Mouse (Mus musculus) liver, adult 2 months (tissue): ENCODE measurements around the gene Ifitm2. TPM values are rescaled to one million over a fixed set of nuclear protein-coding genes. Genes with fewer than 3 reads are reported as not detected.

Source experiments
- DNase-seq: peaks from one replicate; pipeline ENCODE4 v3.0.0-alpha.2; 2011; ENCODE audit warnings: low read depth, low spot score; ENCODE audit errors: extremely low read depth
- H3K27ac ChIP-seq: fragments of 200-500 bp; replicated peaks from 2 replicates; pipeline ENCODE4 v1.5.1; 2012; ENCODE audit warnings: low read depth, mild to moderate bottlenecking, control low read depth, inconsistent platforms, low read length; ENCODE audit not compliant: insufficient read depth
- H3K27me3 ChIP-seq: fragments of 200-500 bp; 2 replicates; pipeline ENCODE4 v1.6.1; 2012; ENCODE audit warnings: mild to moderate bottlenecking, moderate library complexity, low read length, inconsistent platforms; ENCODE audit not compliant: control insufficient read depth, insufficient read depth
- H3K36me3 ChIP-seq: fragments of 200-500 bp; 2 replicates; pipeline ENCODE4 v1.6.1; 2012; ENCODE audit warnings: low read length, inconsistent platforms; ENCODE audit not compliant: control insufficient read depth, insufficient read depth
- H3K4me1 ChIP-seq: fragments of 200-500 bp; 2 replicates; pipeline ENCODE4 v1.6.1; 2011; ENCODE audit warnings: low read length; ENCODE audit not compliant: control insufficient read depth, insufficient read depth
- H3K4me3 ChIP-seq: fragments of 200-500 bp; 2 replicates; pipeline ENCODE4 v1.5.1; 2011; ENCODE audit warnings: low read depth, mild to moderate bottlenecking, control low read depth, low read length, moderate library complexity; ENCODE audit not compliant: insufficient read depth
- H3K79me2 ChIP-seq: fragments of 200-500 bp; 2 replicates; pipeline ENCODE4 v1.6.1; 2012; ENCODE audit warnings: inconsistent platforms, mild to moderate bottlenecking, low read length, moderate library complexity; ENCODE audit not compliant: control insufficient read depth, insufficient read depth
- H3K9ac ChIP-seq: fragments of 200-500 bp; 2 replicates; pipeline ENCODE4 v1.6.1; 2012; ENCODE audit warnings: low read depth, mild to moderate bottlenecking, control low read depth, inconsistent platforms, low read length
- CTCF ChIP-seq: fragments of 200-500 bp; IDR thresholded peaks from 2 replicates; pipeline ENCODE4 v1.5.1; 2011; ENCODE audit warnings: low read depth, low read length, control low read depth
- POLR2A ChIP-seq: fragments of 200-500 bp; IDR thresholded peaks from 2 replicates; pipeline ENCODE4 v1.6.1; 2011; ENCODE audit warnings: low read length, control low read depth; ENCODE audit not compliant: insufficient read depth; ENCODE audit errors: extremely low read depth
- WGBS: fragments of 180-500 bp; shearing (Covaris S2); methylation state at CpG from one replicate; pipeline ENCODE4 v1.1.7; 2018; 5-methylcytosine and 5-hydroxymethylcytosine counted together
- polyA plus RNA-seq: library from polyadenylated mRNA; depleted of rRNA; stranded (reverse); fragments of >200 nt; gene quantifications from 2 replicates; pipeline ENCODE4 v1.2.3, GENCODE M21; 2012
- total RNA-seq: library from RNA; depleted of rRNA; stranded (reverse); fragments of >200 nt; gene quantifications from 2 replicates; pipeline ENCODE4 v1.2.3, GENCODE M21; 2014

Ifitm2 gene
- total and polyA plus RNA-seq, 2 experiments: 270 to 1,028 TPM

DNA sequence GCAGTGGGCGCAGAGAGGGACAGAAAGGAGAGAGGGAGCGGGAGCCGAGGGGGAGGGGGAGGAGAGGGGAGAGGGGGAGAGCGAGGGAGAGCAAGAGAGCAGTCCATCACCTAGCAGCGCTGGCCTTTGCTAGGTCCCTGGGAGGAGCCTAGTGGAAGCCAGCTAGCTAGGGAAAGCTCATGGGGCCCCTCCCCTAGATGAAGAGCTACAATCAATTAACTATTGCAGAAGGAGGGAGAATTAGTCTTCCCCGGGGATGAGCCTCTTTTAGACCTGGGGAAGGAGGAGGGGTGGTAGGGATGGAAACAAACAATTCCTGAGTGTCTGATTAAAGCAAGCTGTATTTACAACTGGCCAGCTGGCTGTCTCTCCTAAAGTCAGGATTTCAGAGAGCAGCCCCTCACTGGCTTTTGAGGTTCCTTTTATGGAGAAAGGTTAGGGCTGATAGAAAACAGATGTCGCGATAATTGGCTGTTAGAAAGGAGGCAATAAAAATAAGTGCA is 16.1 kb downstream of the Ifitm2 start:
- Histone ChIP-seq H3K79me2 (no peaks in the 10 kb centered on the region; the same call in 1 of the 2 replicates), H3K27me3 (no peaks in the 10 kb centered on the region), H3K4me3 (no peak overlapping the region), H3K9ac (no peak overlapping the region), H3K36me3 (no peaks in the 10 kb centered on the region), H3K4me1 (peaks cover 5% of the 10 kb centered on the region; the same call in 1 of the 2 replicates), H3K27ac (no peak overlapping the region)
- no peak for TF ChIP-seq POLR2A
- TF ChIP-seq CTCF: no peak
- DNase-seq: no peak
- 50% methylated on average over 8 of the region's 8 CpGs for WGBS

DNA sequence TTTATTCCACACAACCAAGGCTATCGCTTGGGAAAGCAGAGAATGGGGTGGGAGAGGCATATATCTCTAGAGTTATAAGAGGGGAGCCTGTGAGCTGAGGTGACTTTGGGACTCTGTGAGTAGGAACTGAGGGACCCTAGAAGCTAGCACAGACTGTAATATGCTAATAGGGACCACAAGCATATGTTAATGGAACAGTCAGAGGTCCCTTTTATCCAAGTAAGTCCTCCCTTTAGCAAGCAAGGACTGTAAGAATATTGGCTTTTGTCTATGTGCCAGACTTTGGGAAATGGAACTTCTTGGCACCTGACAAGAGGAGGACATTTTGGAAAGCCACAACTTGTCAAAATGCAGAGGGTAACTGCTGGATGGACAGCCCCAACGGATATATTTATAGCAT is 16.9 kb downstream of the Ifitm2 start:
- WGBS: 74% methylated on average over 2 of the region's 2 CpGs
- Histone ChIP-seq H3K4me3 (no peak overlapping the region), H3K36me3 (no peaks in the 10 kb centered on the region), H3K27ac (no peak overlapping the region), H3K4me1 (peaks cover 5% of the 10 kb centered on the region; the same call in 1 of the 2 replicates), H3K27me3 (no peaks in the 10 kb centered on the region), H3K9ac (no peak overlapping the region), H3K79me2 (no peaks in the 10 kb centered on the region; the same call in 1 of the 2 replicates)
- no peak for TF ChIP-seq POLR2A
- TF ChIP-seq CTCF: no peak
- DNase-seq: no peak

- Histone ChIP-seq H3K4me1 (peaks cover 5% of the 10 kb centered on the region; the same call in 1 of the 2 replicates), H3K27ac (no peak overlapping the region), H3K36me3 (no peaks in the 10 kb centered on the region), H3K27me3 (no peaks in the 10 kb centered on the region), H3K4me3 (no peak overlapping the region), H3K79me2 (no peaks in the 10 kb centered on the region; the same call in 1 of the 2 replicates), H3K9ac (no peak overlapping the region)
- peak; percentile 67 for TF ChIP-seq CTCF
- no peak for TF ChIP-seq POLR2A
- DNase-seq: peak; percentile 58
- 57% methylated on average over 3 of the region's 3 CpGs for WGBS
These were observed 17.4 kb downstream of the Ifitm2 start for GRCm38 (mm10) chr7:140938436-140938835.

DNA sequence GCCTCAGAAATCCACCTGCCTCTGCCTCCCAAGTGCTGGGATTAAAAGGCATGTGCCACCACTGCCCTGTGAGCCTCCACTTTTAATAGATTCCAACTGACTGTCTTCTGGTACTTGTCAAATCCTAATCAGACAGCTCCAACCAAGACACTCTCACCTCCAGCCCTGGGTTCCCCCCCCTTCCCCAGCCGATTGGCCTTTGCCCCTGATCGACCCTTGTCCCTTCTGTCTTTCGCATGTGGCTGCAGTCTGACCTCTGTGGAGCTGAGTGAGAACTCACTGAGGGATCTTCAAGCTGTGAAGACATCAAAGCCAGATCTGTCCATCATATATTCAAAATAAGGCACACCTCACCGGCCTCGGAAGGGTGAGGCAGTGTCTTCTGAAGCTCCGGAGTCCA is 28.6 kb downstream of the Ifitm2 start:
- no peak overlapping the region for H3K4me3 ChIP-seq
- no peaks in the 10 kb centered on the region for H3K27me3 ChIP-seq
- H3K79me2 ChIP-seq: no peaks in the 10 kb centered on the region
- peak; percentile 77 for DNase-seq
- H3K4me1 ChIP-seq: peaks cover 24% of the 10 kb centered on the region
- H3K9ac ChIP-seq: no peak overlapping the region
- no peak overlapping the region; the same call in 1 of the 2 replicates for H3K27ac ChIP-seq
- TF ChIP-seq CTCF: no peak
- TF ChIP-seq POLR2A: no peak
- WGBS: 66% methylated on average over 6 of the region's 6 CpGs
- H3K36me3 ChIP-seq: peaks cover 30% of the 10 kb centered on the region

- Histone ChIP-seq H3K27me3 (no peaks in the 10 kb centered on the region), H3K4me1 (peaks cover 29% of the 10 kb centered on the region), H3K36me3 (peaks cover 30% of the 10 kb centered on the region; the same call in 1 of the 2 replicates), H3K9ac (peak overlapping the region; percentile 2; the same call in 1 of the 2 replicates), H3K4me3 (no peak overlapping the region), H3K79me2 (no peaks in the 10 kb centered on the region), H3K27ac (peak overlapping the region; percentile 39; the same call in 1 of the 2 replicates)
- peak; percentile 79 for DNase-seq
- WGBS: 31% methylated on average over 30 of the region's 30 CpGs
- TF ChIP-seq POLR2A (no peak), CTCF (no peak)
These were observed 32.6 kb downstream of the Ifitm2 start for GRCm38 (mm10) chr7:140923070-140923775.
